ENCODE assay signal across 12 mouse cellular contexts in genomic region chr3:41366264-41366663, GRCm38 (mm10).
DNase-seq lines count a peak whose midpoint lies in the region; ATAC-seq and TF ChIP-seq lines count a peak whose summit lies in the region.
"Had no signal": no experiment of that assay in that cellular context is flagged by ENCODE, and none has a peak within 500 bp of the region (broad histone marks: within the 10 kb centered on the region; RNA-seq: fewer than 3 reads in every experiment).

No protein-coding gene starts in this region.

- peak overlapping the region; percentile 19 for H3K4me2 ChIP-seq in heart, embryonic 15.5 days
- no peak overlapping the region for H3K4me2 ChIP-seq in forebrain, embryonic 16.5 days (ENCODE audit: low read length)
- H3K4me2 ChIP-seq: liver, embryonic 15.5 days had no signal

- no peaks in the 10 kb centered on the region for H3K9me3 ChIP-seq in heart, embryonic 15.5 days (replicated peaks)
- H3K9me3 ChIP-seq in forebrain, embryonic 16.5 days (ENCODE audit: control insufficient read depth, low read length) = no peaks in the 10 kb centered on the region
- H3K9me3 ChIP-seq: forebrain, embryonic 10.5 days; liver, embryonic 15.5 days had no signal

- H3K9ac ChIP-seq in heart, embryonic 15.5 days = no peak overlapping the region
- no peak overlapping the region for H3K9ac ChIP-seq in forebrain, embryonic 16.5 days (replicated peaks; ENCODE audit: low read depth, low read length)
- H3K9ac ChIP-seq: liver, embryonic 15.5 days had no signal

- peak; percentile 83 for DNase-seq in gastrocnemius, adult 2 months
- peak; percentile 28 for DNase-seq in kidney, postnatal 10 days
- DNase-seq in adrenal gland, adult (ENCODE audit: inconsistent age in 2 of 2, low spot score in 1 of 2) = no peak
- no peak for DNase-seq in spleen, postnatal 10 days (ENCODE audit: low spot score in 2 of 2)
- DNase-seq: retina, postnatal 1 day; thymus, postnatal 25 days had no signal

- ATAC-seq in heart, embryonic 15.5 days (replicated peaks; ENCODE audit: insufficient number of reproducible peaks, insufficient read depth, low FRiP score, low read depth) = peak; percentile 76
- ATAC-seq in forebrain, embryonic 16.5 days = no peak
- ATAC-seq: intestine, embryonic 16.5 days had no signal

- 17% methylated on average over 9 of the region's 9 CpGs for WGBS in heart, embryonic 15.5 days
- 53% methylated on average over 9 of the region's 9 CpGs for whole genome bisulfite sequencing in forebrain, embryonic 16.5 days

- H3ac ChIP-seq in C2C12 (ENCODE audit: control insufficient read depth, insufficient read length, low read depth) = no peak overlapping the region

- no peaks in the 10 kb centered on the region for H3K79me2 ChIP-seq in C2C12 (ENCODE audit: control insufficient read depth, insufficient read depth)

- H3K4me1 ChIP-seq in heart, embryonic 15.5 days (replicated peaks) = peaks cover 38% of the 10 kb centered on the region
- H3K4me1 ChIP-seq in forebrain, embryonic 16.5 days (replicated peaks; ENCODE audit: control insufficient read depth, insufficient read depth, low read length) = no peaks in the 10 kb centered on the region
- H3K4me1 ChIP-seq: forebrain, embryonic 10.5 days had no signal

- TF ChIP-seq CTCF in C2C12 (IDR thresholded peaks at IDR 0.05; ENCODE audit: control insufficient read depth, insufficient read depth, insufficient read length) = no peak
- no peak for TF ChIP-seq CTCF in gastrocnemius, adult 2 months (IDR thresholded peaks at IDR 0.05)

- intact Hi-C loops in gastrocnemius, adult 2 months (cut with DNase I) = loop anchor here (5.0 kb wide), 1 partner anchor 196 kb away; no protein-coding TSS in a partner anchor

- H3K36me3 ChIP-seq in C2C12 (ENCODE audit: control insufficient read depth, insufficient read depth) = no peaks in the 10 kb centered on the region
- no peaks in the 10 kb centered on the region for H3K36me3 ChIP-seq in heart, embryonic 15.5 days
- H3K36me3 ChIP-seq in forebrain, embryonic 16.5 days (ENCODE audit: control insufficient read depth, insufficient read depth) = no peaks in the 10 kb centered on the region
- H3K36me3 ChIP-seq: forebrain, embryonic 10.5 days; liver, embryonic 15.5 days had no signal

- no peaks in the 10 kb centered on the region for H3K79me3 ChIP-seq in C2C12 (ENCODE audit: low read depth)

- no peaks in the 10 kb centered on the region for H3K27me3 ChIP-seq in C2C12 (ENCODE audit: control insufficient read depth, insufficient read depth, insufficient read length)
- H3K27me3 ChIP-seq in heart, embryonic 15.5 days = no peaks in the 10 kb centered on the region
- no peaks in the 10 kb centered on the region for H3K27me3 ChIP-seq in forebrain, embryonic 16.5 days (replicated peaks; ENCODE audit: control insufficient read depth, insufficient read depth, low read length)
- H3K27me3 ChIP-seq: liver, embryonic 15.5 days had no signal

- no peak overlapping the region for H3K4me3 ChIP-seq in C2C12 (ENCODE audit: insufficient read depth, poor library complexity, severe bottlenecking)
- H3K4me3 ChIP-seq in gastrocnemius, adult 2 months = peak overlapping the region; percentile 29; the same call in 1 of the 2 replicates
- no peak overlapping the region for H3K4me3 ChIP-seq in heart, embryonic 15.5 days
- no peak overlapping the region for H3K4me3 ChIP-seq in forebrain, embryonic 16.5 days (replicated peaks; ENCODE audit: low read length)
- H3K4me3 ChIP-seq: forebrain, embryonic 10.5 days; liver, embryonic 15.5 days had no signal

- peak overlapping the region; percentile 77 for H3K27ac ChIP-seq in gastrocnemius, adult 2 months
- peak overlapping the region; percentile 86 for H3K27ac ChIP-seq in heart, embryonic 15.5 days
- H3K27ac ChIP-seq in forebrain, embryonic 16.5 days (ENCODE audit: low read length) = no peak overlapping the region
- H3K27ac ChIP-seq: forebrain, embryonic 10.5 days; liver, embryonic 15.5 days had no signal

TF ChIP-seq in C2C12, 6 proteins besides CTCF, POLR2A, EP300 and RAD21:
- no peak for TF ChIP-seq MYOG (IDR thresholded peaks at IDR 0.05; ENCODE audit: control insufficient read depth, extremely low read depth, insufficient read length)
- TF ChIP-seq MYOD1 (IDR thresholded peaks at IDR 0.05; ENCODE audit: control insufficient read depth, insufficient read length, low read depth) = peak; percentile 36
- TF ChIP-seq FOSL1 (IDR thresholded peaks at IDR 0.05; ENCODE audit: insufficient read depth, low read length, poor library complexity, severe bottlenecking) = no peak
- no peak for TF ChIP-seq USF1 (IDR thresholded peaks at IDR 0.05; ENCODE audit: low read depth)
- no peak for TF ChIP-seq CEBPB (IDR thresholded peaks at IDR 0.05; ENCODE audit: low read depth)
- TF ChIP-seq MAX (IDR thresholded peaks at IDR 0.05) = no peak

Comparison
In these comparisons a context has a peak if more than half of its experiments do, and no peak if none do; other contexts are left out.
1. DNase-seq: peak in gastrocnemius, adult 2 months (single experiment) and kidney, postnatal 10 days (single experiment); none in adrenal gland, adult (0 of 2) and spleen, postnatal 10 days (0 of 2).